ENCODE assay signal across 8 mouse cellular contexts in genomic region chrX:58812824-58813223, GRCm38 (mm10).
DNase-seq lines count a peak whose midpoint lies in the region; ATAC-seq and TF ChIP-seq lines count a peak whose summit lies in the region.
"Not testable (repeated sequence)": the region's sequence is repeated elsewhere in the genome, so short reads cannot be mapped to it uniquely, and the experiment has no call there.

No protein-coding gene starts in this region.

- H3K4me2 ChIP-seq in midbrain, postnatal 0 days (ENCODE audit: low read depth, low read length, poor library complexity, severe bottlenecking) = not testable (repeated sequence)

- H3K9me3 ChIP-seq in ES-E14 (ENCODE audit: control insufficient read depth, insufficient read depth, low read depth, low read length); midbrain, postnatal 0 days (ENCODE audit: low read length): not testable (repeated sequence)

- not testable (repeated sequence) for H3K9ac ChIP-seq in ES-E14 (ENCODE audit: insufficient read depth, low read depth, low read length, poor library complexity, severe bottlenecking); midbrain, postnatal 0 days (replicated peaks; ENCODE audit: low read length, poor library complexity, severe bottlenecking)

- H3K4me1 ChIP-seq in ES-E14 (ENCODE audit: control insufficient read depth in 2 of 2, insufficient read depth in 2 of 2, low read length in 2 of 2, poor library complexity in 1 of 2); kidney, adult 2 months (ENCODE audit: control insufficient read depth, insufficient read depth, low read length); midbrain, postnatal 0 days (ENCODE audit: insufficient read depth, low read length): not testable (repeated sequence)

- not testable (repeated sequence) for ATAC-seq in midbrain, postnatal 0 days (ENCODE audit: low FRiP score)

- DNase-seq in ES-E14 (ENCODE audit: low read depth, low spot score) = peak; percentile 0
- DNase-seq in adrenal gland, postnatal 10 days = peak; percentile 1
- DNase-seq in embryo, embryonic 11 days = peak; percentile 47
- DNase-seq in gastrocnemius, adult 2 months = not testable (repeated sequence)
- peak; percentile 0 for DNase-seq in kidney, adult 2 months
- peak; percentile 1 for DNase-seq in left cerebral cortex, postnatal 4 days
- DNase-seq in midbrain, postnatal 0 days (ENCODE audit: low spot score) = peak; percentile 9
- DNase-seq in thymus, postnatal 25 days = peak; percentile 0

- 42% methylated on average over 1 of the region's 1 CpGs for WGBS in kidney, adult 2 months
- 33% methylated on average over 1 of the region's 1 CpGs for WGBS in midbrain, postnatal 0 days

- TF ChIP-seq CTCF in gastrocnemius, adult 2 months (IDR thresholded peaks at IDR 0.05) = peak; percentile 41
- TF ChIP-seq CTCF in kidney, adult 2 months (conservative IDR thresholded peaks at IDR 0.05; ENCODE audit: insufficient read depth, insufficient read length, low read depth, low read length) = not testable (repeated sequence)
- peak; percentile 49 for TF ChIP-seq CTCF in midbrain, postnatal 0 days (IDR thresholded peaks at IDR 0.05)

- H3K27me3 ChIP-seq in kidney, adult 2 months (replicated peaks; ENCODE audit: control insufficient read depth, insufficient read depth, low read length); midbrain, postnatal 0 days (ENCODE audit: insufficient read depth, low read length): not testable (repeated sequence)

- in situ Hi-C loops in ES-E14 (cut with MboI; ENCODE audit: low sequenced_read_pairs in 2 of 2, unreplicated experiment in 2 of 2) = not testable (repeated sequence)

- not testable (repeated sequence) for H3K36me3 ChIP-seq in ES-E14 (ENCODE audit: control insufficient read depth, insufficient read depth, low read length, poor library complexity, severe bottlenecking); kidney, adult 2 months (ENCODE audit: control insufficient read depth, insufficient read depth, low read length); midbrain, postnatal 0 days (ENCODE audit: insufficient read depth, low read length)

- H3K4me3 ChIP-seq in ES-E14 (ENCODE audit: insufficient read depth in 1 of 2, low read depth in 1 of 2, low read length in 2 of 2, poor library complexity in 1 of 2, severe bottlenecking in 1 of 2); gastrocnemius, adult 2 months; kidney, adult 2 months (ENCODE audit: insufficient read depth, low read depth, low read length); midbrain, postnatal 0 days (ENCODE audit: low read depth, low read length): not testable (repeated sequence)

- TF ChIP-seq POLR2A in kidney, adult 2 months (IDR thresholded peaks at IDR 0.05; ENCODE audit: low read depth, low read length) = not testable (repeated sequence)

- H3K27ac ChIP-seq in ES-E14 (ENCODE audit: insufficient read depth, low read depth, low read length, poor library complexity, severe bottlenecking); gastrocnemius, adult 2 months; kidney, adult 2 months (ENCODE audit: insufficient read depth, low read depth, low read length); midbrain, postnatal 0 days (ENCODE audit: low read depth, low read length): not testable (repeated sequence)

- intact Hi-C loops in gastrocnemius, adult 2 months (cut with DNase I); left cerebral cortex, postnatal 4 days (cut with DNase I): not testable (repeated sequence)
